Mouse (Mus musculus) ES-Bruce4 (cell line): Measurements from ENCODE around the gene Itgb2. TPM values are rescaled to one million over a fixed set of nuclear protein-coding genes. Genes with fewer than 3 reads are reported as not detected.

Source experiments
- H3K27ac ChIP-seq: 2 replicates; pipeline ENCODE4 v1.5.1; 2012; ENCODE audit warnings: low read length, inconsistent platforms; ENCODE audit not compliant: insufficient read depth
- H3K27me3 ChIP-seq: 2 replicates; pipeline ENCODE4 v1.6.1; 2012; ENCODE audit warnings: mild to moderate bottlenecking, low read length, inconsistent platforms; ENCODE audit not compliant: control insufficient read depth, poor library complexity, insufficient read depth, severe bottlenecking
- H3K36me3 ChIP-seq: 2 replicates; pipeline ENCODE4 v1.6.1; 2012; ENCODE audit warnings: inconsistent platforms, mild to moderate bottlenecking, low read length, moderate library complexity; ENCODE audit not compliant: control insufficient read depth, poor library complexity, insufficient read depth, severe bottlenecking
- H3K4me1 ChIP-seq: one replicate; pipeline ENCODE4 v1.8.1; 2011; ENCODE audit warnings: low read length; ENCODE audit not compliant: control insufficient read depth, insufficient read depth
- H3K4me3 ChIP-seq: 2 replicates; pipeline ENCODE4 v1.5.1; 2011; ENCODE audit warnings: low read depth, mild to moderate bottlenecking, low read length
- H3K9ac ChIP-seq: 2 replicates; pipeline ENCODE4 v1.6.1; 2012; ENCODE audit warnings: low read depth, mild to moderate bottlenecking, inconsistent platforms; ENCODE audit not compliant: poor library complexity, severe bottlenecking
- H3K9me3 ChIP-seq: replicated peaks from 2 replicates; pipeline ENCODE4 v1.6.1; 2012; ENCODE audit warnings: mild to moderate bottlenecking, low read length, inconsistent platforms; ENCODE audit not compliant: control insufficient read depth, poor library complexity, insufficient read depth, severe bottlenecking
- CTCF ChIP-seq: IDR thresholded peaks from one replicate; pipeline ENCODE4 v1.8.1; 2011; ENCODE audit warnings: low read depth, low read length
- EP300 ChIP-seq: IDR thresholded peaks from 2 replicates; pipeline ENCODE4 v1.6.1; 2011; ENCODE audit warnings: low read depth, low read length; ENCODE audit not compliant: insufficient read depth
- POLR2A ChIP-seq: IDR thresholded peaks from one replicate; pipeline ENCODE4 v1.8.1; 2011; ENCODE audit warnings: low read length; ENCODE audit not compliant: insufficient read depth
- polyA plus RNA-seq: library from polyadenylated mRNA; stranded (reverse); fragments of >200 nt; gene quantifications from 2 replicates; pipeline ENCODE4 v1.2.4, GENCODE M21; 2011; ENCODE audit warnings: low read depth; ENCODE audit not compliant: missing spikeins, insufficient read depth, insufficient read length

Itgb2 gene
- polyA plus RNA-seq, 1 experiment: 0.82 TPM

DNA sequence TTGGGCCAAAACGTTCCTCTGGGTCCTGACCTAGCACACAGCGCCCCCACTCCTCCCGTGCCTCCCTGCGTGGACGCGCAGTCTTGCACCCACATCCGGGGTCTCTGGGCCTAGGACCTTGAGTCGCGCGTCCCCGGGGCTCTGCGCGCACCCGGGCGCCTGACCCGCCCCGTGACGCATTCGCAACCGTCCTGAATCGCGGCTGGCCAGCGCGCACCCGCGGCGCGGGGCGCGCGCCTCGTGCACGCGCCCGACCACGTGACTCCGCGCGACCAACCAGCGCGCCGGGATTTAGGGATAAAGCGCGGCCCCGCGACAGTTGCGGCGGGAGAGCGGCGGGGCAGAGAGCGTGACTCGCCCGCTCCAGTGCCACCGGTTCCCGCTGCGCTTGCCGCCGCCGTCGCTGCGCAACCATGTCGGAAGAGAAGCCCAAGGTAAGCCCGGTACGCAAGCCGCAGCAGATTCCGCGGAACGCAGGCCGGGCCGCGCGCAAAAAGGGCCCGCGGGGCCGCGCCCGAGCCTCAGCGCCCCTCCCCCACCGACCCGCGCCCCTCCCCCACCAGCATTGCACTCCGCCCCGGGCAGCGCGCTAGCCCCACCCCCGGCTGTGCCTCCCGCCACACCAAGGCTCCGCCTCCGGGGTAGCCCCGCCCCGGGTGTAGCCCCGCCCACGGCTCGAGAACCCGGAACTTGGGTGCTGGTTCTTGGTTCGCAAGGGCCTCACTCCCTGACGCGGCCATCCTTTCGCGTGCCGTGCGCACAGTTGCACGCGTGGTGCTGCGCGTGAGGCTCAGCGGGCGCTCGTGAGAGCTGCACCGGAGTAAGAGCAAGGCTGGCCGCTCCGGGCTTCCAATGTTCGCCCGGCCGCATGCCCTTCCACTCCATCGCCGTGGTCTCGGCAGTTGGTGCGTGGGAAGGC, 76.1 kb downstream of the Itgb2 start, which contains the start of the genes Sumo3 and Gm49325:
Gene Sumo3, plus strand, starts transcription at position 190 of the 919 bp plus-strand sequence.
Gene Gm49325, plus strand, starts transcription at position 290 of the 919 bp plus-strand sequence.
- Histone ChIP-seq H3K4me1 (peaks cover 5% of the 10 kb centered on the region), H3K4me3 (peak within 1 kb of the TSS; percentile 91), H3K9me3 (no peaks in the 10 kb centered on the region), H3K36me3 (0 out of 2 replicates have a peak, but pooled peaks cover 2% of the 10 kb centered on the region), H3K27me3 (no peaks in the 10 kb centered on the region), H3K27ac (peak within 1 kb of the TSS; percentile 91), H3K9ac (peak within 1 kb of the TSS; percentile 84)
- peak; percentile 19 for TF ChIP-seq CTCF
- no peak for TF ChIP-seq EP300

DNA sequence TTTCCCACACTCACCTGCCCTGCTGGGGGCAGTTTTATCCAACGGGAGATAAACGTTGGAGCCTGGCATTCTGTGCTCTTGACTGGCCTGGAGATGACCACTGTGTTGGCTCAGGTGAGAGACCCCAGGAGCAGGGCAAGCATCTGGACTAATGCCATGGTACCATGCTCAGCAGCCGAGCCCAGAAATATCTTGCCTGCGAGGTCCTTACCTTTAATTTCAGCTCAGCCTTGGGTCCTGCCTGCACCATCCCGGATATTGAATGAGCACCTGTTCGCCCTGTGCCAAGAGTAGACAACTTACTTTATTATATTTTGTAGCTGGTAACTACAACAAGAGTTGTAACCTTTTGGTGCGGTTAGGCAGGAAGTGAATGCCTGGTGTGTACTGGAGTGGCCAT, 76.8 kb downstream of the Itgb2 start:
- TF ChIP-seq POLR2A: no peak
- TF ChIP-seq EP300: no peak
- no peak for TF ChIP-seq CTCF
- Histone ChIP-seq H3K9me3 (no peaks in the 10 kb centered on the region), H3K4me3 (peak overlapping the region; percentile 91), H3K36me3 (peaks cover 6% of the 10 kb centered on the region), H3K4me1 (peaks cover 5% of the 10 kb centered on the region), H3K27ac (peak overlapping the region; percentile 74), H3K27me3 (no peaks in the 10 kb centered on the region), H3K9ac (peak overlapping the region; percentile 84)

DNA sequence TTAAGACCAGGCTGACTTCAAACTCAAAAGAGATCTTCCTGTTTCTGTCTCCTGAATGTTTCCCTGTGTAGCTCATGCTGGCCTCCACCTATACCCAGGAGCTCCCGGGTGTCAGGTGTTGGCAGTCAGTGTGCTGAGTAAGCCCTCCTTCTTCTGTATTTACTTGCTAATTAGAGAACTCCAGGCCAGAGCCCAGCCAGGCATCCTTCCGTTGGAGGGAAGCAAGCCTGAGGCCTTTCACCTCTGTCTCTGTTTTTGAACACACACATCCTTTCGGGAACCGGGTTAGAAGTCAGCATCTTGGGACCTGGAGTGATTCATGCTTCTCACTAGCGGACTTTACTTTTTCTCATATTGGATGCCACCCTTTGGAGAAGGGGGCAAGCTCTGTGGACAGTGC, 77.4 kb downstream of the Itgb2 start:
- H3K9ac ChIP-seq: peak overlapping the region; percentile 84
- H3K27ac ChIP-seq: peak overlapping the region; percentile 90
- peak; percentile 80 for TF ChIP-seq EP300
- no peak for TF ChIP-seq CTCF
- no peaks in the 10 kb centered on the region for H3K9me3 ChIP-seq
- H3K4me1 ChIP-seq: peaks cover 5% of the 10 kb centered on the region
- peaks cover 11% of the 10 kb centered on the region for H3K36me3 ChIP-seq
- H3K27me3 ChIP-seq: no peaks in the 10 kb centered on the region
- H3K4me3 ChIP-seq: peak overlapping the region; percentile 91

DNA sequence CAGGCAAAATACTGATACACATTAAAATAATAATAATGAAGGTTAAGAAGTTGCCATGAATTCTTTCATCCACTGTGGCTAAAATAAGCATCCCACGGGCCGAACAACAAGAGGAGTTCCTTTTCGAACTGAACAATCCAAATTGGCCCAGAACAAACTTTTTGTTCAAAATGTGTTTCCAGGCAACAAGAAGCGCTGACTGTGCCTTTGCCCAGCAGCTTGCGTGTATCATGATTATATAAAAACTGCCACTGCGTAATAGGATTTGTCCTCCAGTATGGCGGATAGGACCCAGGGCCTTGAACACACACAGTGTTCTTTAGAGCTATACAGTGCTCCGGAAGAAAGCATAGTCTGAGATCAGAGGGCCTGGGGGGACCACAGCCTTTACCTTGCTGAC, 78.5 kb downstream of the Itgb2 start:
- TF ChIP-seq POLR2A: no peak
- TF ChIP-seq EP300: no peak
- no peak for TF ChIP-seq CTCF
- peaks cover 20% of the 10 kb centered on the region for H3K36me3 ChIP-seq

DNA sequence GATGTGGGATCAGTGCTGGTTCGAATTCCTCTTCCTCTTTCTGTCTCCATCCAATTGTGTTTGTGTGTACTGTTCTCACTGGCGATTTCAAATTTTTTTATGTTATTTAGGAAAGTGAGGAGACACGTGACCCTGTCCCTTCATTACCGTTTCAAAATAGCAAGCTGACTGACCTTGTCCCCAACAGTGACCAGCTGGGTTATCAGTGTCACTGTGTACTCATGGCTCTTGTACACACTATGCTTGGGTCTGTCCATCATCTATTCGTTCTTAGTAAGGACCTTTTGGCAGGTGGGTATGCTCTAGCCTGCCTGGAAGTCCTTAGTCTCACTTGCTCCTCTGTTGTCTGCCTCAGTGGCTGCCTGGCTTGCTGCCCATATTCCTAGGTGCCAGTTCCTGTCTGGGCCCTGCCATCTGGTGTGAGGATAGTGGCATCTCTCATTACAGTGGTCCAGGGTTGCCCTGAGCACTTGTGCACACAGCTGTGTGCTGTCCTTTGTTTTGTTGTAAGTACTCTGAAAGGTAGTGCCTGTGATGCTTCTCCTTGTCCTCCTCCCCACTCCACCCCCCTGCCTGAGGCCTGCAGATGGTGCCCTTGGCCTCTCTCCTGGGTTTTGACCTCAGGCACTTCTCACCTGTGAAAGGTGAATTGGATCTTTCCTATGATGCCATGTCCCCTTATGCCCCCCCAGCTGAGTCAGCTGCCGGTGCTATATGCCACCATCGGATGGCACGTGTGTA, 80.3 kb downstream of the Itgb2 start:
- Histone ChIP-seq H3K27me3 (no peaks in the 10 kb centered on the region), H3K9me3 (no peaks in the 10 kb centered on the region), H3K27ac (no peak overlapping the region), H3K4me1 (peaks cover 5% of the 10 kb centered on the region), H3K9ac (no peak overlapping the region), H3K36me3 (peaks cover 30% of the 10 kb centered on the region), H3K4me3 (no peak overlapping the region)
- TF ChIP-seq POLR2A (no peak), EP300 (0 out of 2 replicates have a peak, but pooled peaks have one; percentile 54)

More for the DNA sequence above, 78.5 kb downstream of the Itgb2 start:
- Histone ChIP-seq H3K27ac (no peak overlapping the region), H3K4me1 (peaks cover 5% of the 10 kb centered on the region), H3K9me3 (no peaks in the 10 kb centered on the region), H3K9ac (no peak overlapping the region), H3K27me3 (no peaks in the 10 kb centered on the region), H3K4me3 (no peak overlapping the region)

DNA sequence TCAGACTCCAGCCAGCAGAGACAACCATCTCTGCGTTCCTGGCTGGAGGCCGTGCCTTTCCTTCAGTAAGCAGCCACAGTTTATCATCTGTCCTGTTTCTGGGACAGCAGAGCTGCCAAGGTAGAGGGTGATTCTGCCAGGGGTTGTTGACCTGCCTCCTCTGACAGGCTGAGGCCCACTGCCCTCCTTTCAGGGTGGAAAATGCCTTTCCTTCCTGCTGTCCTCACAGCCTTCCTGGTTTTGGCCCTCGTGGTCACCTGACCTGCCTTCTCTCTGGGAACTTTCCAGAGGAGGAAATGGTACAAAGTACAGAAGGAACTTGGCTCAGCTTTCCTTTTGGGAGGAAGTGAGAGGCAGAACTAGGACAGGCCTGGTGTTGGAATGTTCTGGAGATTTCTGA, 83.4 kb downstream of the Itgb2 start:
- Histone ChIP-seq H3K9ac (no peak overlapping the region), H3K4me3 (no peak overlapping the region), H3K27ac (no peak overlapping the region), H3K36me3 (peaks cover 43% of the 10 kb centered on the region), H3K9me3 (no peaks in the 10 kb centered on the region), H3K4me1 (peaks cover 5% of the 10 kb centered on the region), H3K27me3 (no peaks in the 10 kb centered on the region)
- TF ChIP-seq POLR2A (no peak), CTCF (no peak), EP300 (no peak)

Other genes with a start within 250 kb of the Itgb2 start
- gene Adarb1, start 112.0 kb upstream of the Itgb2 start, polyA plus RNA-seq: 8.8 and 9.7 TPM in 2 replicates
- 23.2 and 24.3 TPM in 2 replicates for gene Fam207a, start 14.5 kb upstream of the Itgb2 start, polyA plus RNA-seq
- 83.2 and 89.6 TPM in 2 replicates for gene Pttg1ip, start 51.5 kb downstream of the Itgb2 start, polyA plus RNA-seq
- 218 and 242 TPM in 2 replicates for gene Sumo3, start 75.8 kb downstream of the Itgb2 start, polyA plus RNA-seq
- gene Gm49325, start 75.9 kb downstream of the Itgb2 start, polyA plus RNA-seq: 50.7 and 57.6 TPM in 2 replicates
- gene Ube2g2, start 92.0 kb downstream of the Itgb2 start, polyA plus RNA-seq: 40.2 and 43.2 TPM in 2 replicates
- 0.91 and 1.2 TPM in 2 replicates for gene Tspear, start 156.3 kb downstream of the Itgb2 start, polyA plus RNA-seq
- gene Gm19402, start 160.5 kb downstream of the Itgb2 start, polyA plus RNA-seq: not detected in 2 replicates
- not detected in 2 replicates for gene Gm9508, start 167.0 kb downstream of the Itgb2 start, polyA plus RNA-seq
- gene Gm10272, start 176.4 kb downstream of the Itgb2 start, polyA plus RNA-seq: not detected in 2 replicates
- not detected in 2 replicates for gene Gm10024, start 181.2 kb downstream of the Itgb2 start, polyA plus RNA-seq
- gene Gm10142, start 185.6 kb downstream of the Itgb2 start, polyA plus RNA-seq: not detected in 2 replicates
- gene Krtap12-1, start 190.3 kb downstream of the Itgb2 start, polyA plus RNA-seq: not detected in 2 replicates
- not detected in 2 replicates for gene Gm10100, start 196.2 kb downstream of the Itgb2 start, polyA plus RNA-seq
- not detected in 2 replicates for gene Gm18596, start 212.4 kb downstream of the Itgb2 start, polyA plus RNA-seq
- not detected in 2 replicates for gene Gm9736, start 221.1 kb downstream of the Itgb2 start, polyA plus RNA-seq
- not detected in 2 replicates for gene Gm3233, start 229.4 kb downstream of the Itgb2 start, polyA plus RNA-seq
- gene Gm3238, start 241.1 kb downstream of the Itgb2 start, polyA plus RNA-seq: not detected in 2 replicates
- gene Gm7138, start 246.7 kb downstream of the Itgb2 start, polyA plus RNA-seq: not detected in 2 replicates